Mouse (Mus musculus) neural tube, embryonic 13.5 days (tissue): Measurements from ENCODE around the gene Atp8b4. TPM values are rescaled to one million over a fixed set of nuclear protein-coding genes. Genes with fewer than 3 reads are reported as not detected.

Experiments
- ATAC-seq: fragments of 200-750 bp; cut with Nextera tagmentation; 2 replicates; pipeline ENCODE4 v1.8.0; 2017; ENCODE audit warnings: low read depth, mild to moderate bottlenecking, moderate TSS enrichment, moderate library complexity
- H3K27ac ChIP-seq: fragments of 300-500 bp; sonication (generic); replicated peaks from 2 replicates; pipeline ENCODE4 v1.5.1; 2015; ENCODE audit warnings: moderate library complexity, mild to moderate bottlenecking, inconsistent platforms
- H3K27me3 ChIP-seq: fragments of 300-500 bp; sonication (generic); 2 replicates; pipeline ENCODE4 v1.6.1; 2015; ENCODE audit warnings: mild to moderate bottlenecking, inconsistent platforms
- H3K36me3 ChIP-seq: fragments of 300-500 bp; sonication (generic); 2 replicates; pipeline ENCODE4 v1.6.1; 2015; ENCODE audit warnings: mild to moderate bottlenecking, inconsistent platforms
- H3K4me1 ChIP-seq: fragments of 300-500 bp; sonication (generic); replicated peaks from 2 replicates; pipeline ENCODE4 v1.6.1; 2015; ENCODE audit warnings: inconsistent platforms
- H3K4me2 ChIP-seq: fragments of 300-500 bp; sonication (generic); 2 replicates; pipeline ENCODE4 v1.6.1; 2015; ENCODE audit warnings: inconsistent platforms, mild to moderate bottlenecking, moderate library complexity
- H3K4me3 ChIP-seq: fragments of 300-500 bp; sonication (generic); 2 replicates; pipeline ENCODE4 v1.5.1; 2015; ENCODE audit warnings: mild to moderate bottlenecking, inconsistent platforms
- H3K9ac ChIP-seq: fragments of 300-500 bp; sonication (generic); 2 replicates; pipeline ENCODE4 v1.6.1; 2015; ENCODE audit warnings: moderate library complexity, mild to moderate bottlenecking, inconsistent platforms
- H3K9me3 ChIP-seq: fragments of 300-500 bp; sonication (generic); 2 replicates; pipeline ENCODE4 v1.6.1; 2016; ENCODE audit warnings: inconsistent platforms
- WGBS: fragments of 180-500 bp; shearing (Covaris S2); methylation state at CpG from one replicate; pipeline ENCODE4 v1.1.7; 2015; 5-methylcytosine and 5-hydroxymethylcytosine counted together
- polyA plus RNA-seq: library from polyadenylated mRNA; unstranded; fragments of >200 nt; fragmentation: Nextera tagmentation; extraction: Ambion mirVana; gene quantifications from 2 replicates; pipeline ENCODE4 v1.2.1, GENCODE M21; 2015

Gene Atp8b4
- polyA plus RNA-seq, 1 experiment from 2014 or later, result not detected

DNA sequence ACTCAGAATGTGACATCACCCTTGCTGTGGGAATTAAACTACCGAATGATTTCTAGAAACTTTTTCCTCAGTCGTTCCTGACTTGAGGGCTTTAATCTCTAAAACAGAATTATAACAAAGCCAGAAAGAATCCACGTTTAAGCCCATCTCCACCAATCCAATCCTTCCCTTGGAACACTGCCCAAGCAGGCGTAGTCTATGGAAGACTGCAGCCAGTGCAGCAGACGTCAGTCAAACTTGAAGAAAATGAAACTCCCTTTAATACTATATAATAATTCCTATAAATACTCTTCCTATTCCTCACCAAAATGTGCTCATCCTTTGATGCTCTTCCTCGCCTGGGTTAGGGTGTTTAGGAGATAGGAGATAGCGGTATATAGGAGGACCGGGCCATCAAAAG lies 7.2 kb downstream of the Atp8b4 start:
- Histone ChIP-seq H3K4me2 (no peak overlapping the region), H3K36me3 (no peaks in the 10 kb centered on the region), H3K27ac (no peak overlapping the region), H3K4me1 (peaks cover 12% of the 10 kb centered on the region), H3K9ac (no peak overlapping the region), H3K4me3 (no peak overlapping the region), H3K27me3 (no peaks in the 10 kb centered on the region), H3K9me3 (no peaks in the 10 kb centered on the region)
- ATAC-seq, result no peak
- WGBS, result 89% methylated on average over 8 of the region's 8 CpGs

DNA sequence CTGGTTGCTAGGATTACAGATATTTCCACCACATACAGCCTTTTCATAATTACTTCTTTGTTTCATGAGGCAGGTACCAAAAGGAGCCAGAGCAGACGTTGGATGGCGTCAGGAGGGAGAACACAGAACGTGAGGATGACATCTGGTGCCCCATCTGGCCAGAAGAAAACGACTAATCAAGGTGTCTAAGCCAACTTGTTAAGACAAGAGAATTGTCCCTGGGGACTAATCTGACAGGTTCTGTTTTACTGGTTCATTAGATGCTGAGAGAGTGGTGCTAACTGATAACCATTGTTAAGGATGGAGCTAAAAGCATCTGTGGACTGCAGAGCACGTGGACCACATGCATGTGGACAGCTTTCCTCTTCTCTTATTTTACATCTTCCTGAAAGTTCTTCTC lies 7.8 kb downstream of the Atp8b4 start:
- WGBS, result 25% methylated on average over 5 of the region's 5 CpGs
- no peak overlapping the region for H3K4me2 ChIP-seq
- no peak for ATAC-seq
- no peaks in the 10 kb centered on the region for H3K9me3 ChIP-seq
- peaks cover 12% of the 10 kb centered on the region for H3K4me1 ChIP-seq
- no peak overlapping the region for H3K4me3 ChIP-seq
- H3K9ac ChIP-seq, result no peak overlapping the region
- H3K36me3 ChIP-seq, result no peaks in the 10 kb centered on the region
- no peaks in the 10 kb centered on the region for H3K27me3 ChIP-seq
- H3K27ac ChIP-seq, result no peak overlapping the region

DNA sequence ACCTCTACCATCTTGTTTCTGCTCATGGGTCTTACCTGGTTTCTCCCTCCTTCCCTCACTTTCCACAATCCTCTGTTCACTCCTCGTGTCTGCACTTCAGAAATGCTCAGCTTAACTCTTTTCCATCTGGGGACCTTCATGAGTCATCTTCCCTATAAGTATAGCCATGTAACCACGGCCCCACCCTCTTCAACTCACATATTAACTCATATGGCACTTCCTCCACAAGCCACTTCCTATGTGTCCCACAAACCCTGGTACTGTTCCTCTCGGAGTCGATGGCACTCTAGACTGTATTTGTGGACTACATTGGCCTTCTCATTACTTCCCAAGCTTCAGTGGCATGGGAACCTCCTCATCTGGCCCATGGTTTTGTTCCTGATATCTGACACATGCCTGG lies 9.0 kb downstream of the Atp8b4 start:
- no peak overlapping the region for H3K9ac ChIP-seq
- H3K4me1 ChIP-seq, result peaks cover 12% of the 10 kb centered on the region
- no peak overlapping the region for H3K27ac ChIP-seq
- no peaks in the 10 kb centered on the region for H3K27me3 ChIP-seq
- ATAC-seq, result no peak
- H3K4me3 ChIP-seq, result no peak overlapping the region
- H3K9me3 ChIP-seq, result no peaks in the 10 kb centered on the region
- no peak overlapping the region for H3K4me2 ChIP-seq
- no peaks in the 10 kb centered on the region for H3K36me3 ChIP-seq
- WGBS, result 88% methylated on average over 4 of the region's 4 CpGs

DNA sequence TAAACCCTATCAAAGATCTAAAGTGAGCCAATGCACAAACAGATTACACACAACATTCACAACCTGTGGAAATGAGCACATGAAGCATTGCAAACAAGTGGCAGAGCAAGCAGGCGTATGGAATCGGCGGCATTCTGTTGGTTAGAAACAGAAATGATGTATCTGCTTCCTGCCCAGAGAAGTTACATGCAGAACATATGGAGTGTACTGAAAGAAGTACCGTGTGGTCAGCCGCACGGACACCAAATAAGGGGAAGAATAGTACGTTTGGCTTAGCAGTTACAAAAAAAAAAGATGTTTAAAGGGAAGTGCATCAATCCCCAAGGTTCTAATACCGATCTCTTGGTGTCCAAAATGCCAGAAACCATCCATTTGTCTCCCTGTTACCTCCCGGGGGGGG lies 9.9 kb downstream of the Atp8b4 start:
- H3K4me2 ChIP-seq, result no peak overlapping the region
- ATAC-seq, result no peak
- H3K4me1 ChIP-seq, result peaks cover 6% of the 10 kb centered on the region
- no peaks in the 10 kb centered on the region for H3K9me3 ChIP-seq
- no peak overlapping the region for H3K4me3 ChIP-seq
- 90% methylated on average over 9 of the region's 9 CpGs for WGBS
- H3K27me3 ChIP-seq, result no peaks in the 10 kb centered on the region
- no peaks in the 10 kb centered on the region for H3K36me3 ChIP-seq
- no peak overlapping the region for H3K9ac ChIP-seq
- no peak overlapping the region for H3K27ac ChIP-seq

DNA sequence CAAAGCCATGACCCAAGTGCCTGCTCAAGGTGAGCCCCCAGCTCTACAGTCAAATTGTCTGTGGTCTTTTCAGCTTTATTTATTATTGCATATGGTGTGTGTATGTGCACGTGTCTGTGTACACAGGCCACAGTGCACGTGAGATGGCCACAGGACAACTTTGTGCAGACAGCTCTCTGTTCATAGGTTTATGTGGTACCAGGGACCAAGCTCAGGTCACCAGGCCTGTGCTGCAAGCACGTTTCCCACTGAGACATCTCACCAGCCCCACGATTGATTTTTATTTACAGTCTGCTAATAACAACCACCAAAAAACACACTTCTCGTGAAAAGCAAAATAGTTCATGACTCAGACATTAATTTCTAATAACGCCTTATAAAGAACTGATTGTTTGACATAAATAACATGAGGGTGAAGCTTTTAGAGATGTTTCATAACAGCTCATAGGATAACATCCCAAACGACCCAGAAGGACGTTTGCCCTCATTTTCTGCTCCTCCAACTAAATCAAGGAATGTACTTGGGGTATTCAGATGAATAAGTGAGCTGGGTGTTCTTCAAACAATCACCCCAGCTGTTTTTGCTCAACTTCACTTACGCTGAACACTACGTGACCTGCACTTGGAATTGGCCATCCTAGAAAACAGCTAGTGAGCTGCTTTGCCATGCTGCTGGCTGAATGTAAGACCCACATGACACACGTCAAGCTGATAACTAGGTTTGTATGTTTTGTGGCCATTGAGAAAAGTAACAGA lies 15.0 kb downstream of the Atp8b4 start:
- no peak overlapping the region for H3K4me3 ChIP-seq
- no peaks in the 10 kb centered on the region for H3K9me3 ChIP-seq
- no peaks in the 10 kb centered on the region for H3K36me3 ChIP-seq
- H3K4me2 ChIP-seq, result no peak overlapping the region
- 89% methylated on average over 11 of the region's 11 CpGs for WGBS
- no peak overlapping the region for H3K9ac ChIP-seq
- H3K27me3 ChIP-seq, result no peaks in the 10 kb centered on the region
- no peaks in the 10 kb centered on the region for H3K4me1 ChIP-seq
- ATAC-seq, result no peak
- H3K27ac ChIP-seq, result no peak overlapping the region

DNA sequence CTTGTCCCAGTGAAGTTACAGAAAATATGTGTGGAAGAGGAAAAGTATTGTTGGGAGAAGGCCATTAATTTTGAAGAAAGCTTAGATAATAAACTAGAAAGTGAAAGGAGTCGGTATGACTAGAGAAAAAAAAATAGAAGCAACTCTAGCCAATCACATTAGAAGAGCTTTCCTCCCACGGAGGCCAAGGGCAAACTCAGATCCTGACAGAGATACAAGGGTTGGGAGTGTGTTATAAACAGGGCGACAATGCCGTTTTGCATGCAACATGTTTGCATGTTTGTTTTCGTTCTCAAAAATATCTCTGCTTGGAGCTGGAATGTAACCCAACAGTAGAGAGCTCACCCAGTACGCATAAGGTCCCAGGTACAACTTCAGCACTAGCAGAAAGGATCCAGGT lies 17.1 kb downstream of the Atp8b4 start:
- 88% methylated on average over 6 of the region's 6 CpGs for WGBS
- Histone ChIP-seq H3K9me3 (no peaks in the 10 kb centered on the region), H3K4me2 (no peak overlapping the region), H3K27me3 (no peaks in the 10 kb centered on the region), H3K4me3 (no peak overlapping the region), H3K4me1 (no peaks in the 10 kb centered on the region), H3K27ac (no peak overlapping the region), H3K36me3 (no peaks in the 10 kb centered on the region), H3K9ac (no peak overlapping the region)
- ATAC-seq, result no peak

DNA sequence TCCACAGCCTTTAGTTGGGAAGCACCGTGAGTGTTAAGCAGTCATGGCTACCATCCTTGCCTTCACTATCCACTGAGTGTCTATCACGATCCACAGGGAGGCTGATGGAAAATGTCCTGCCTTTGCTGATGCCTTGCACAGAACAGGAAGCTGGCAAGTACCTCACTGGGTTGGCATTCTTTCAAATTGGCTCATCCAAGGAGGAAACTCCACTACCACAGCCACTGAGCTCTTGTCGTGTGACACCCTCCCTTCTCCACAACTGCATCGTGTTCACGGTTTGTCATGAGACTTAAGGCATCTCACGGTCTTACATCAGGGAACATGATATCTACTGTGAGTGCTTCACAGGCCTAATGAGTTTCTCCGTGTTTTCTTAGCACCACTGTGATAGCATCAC lies 22.9 kb downstream of the Atp8b4 start:
- Histone ChIP-seq H3K4me2 (no peak overlapping the region), H3K4me3 (no peak overlapping the region), H3K4me1 (no peaks in the 10 kb centered on the region), H3K9me3 (no peaks in the 10 kb centered on the region), H3K9ac (no peak overlapping the region), H3K27me3 (no peaks in the 10 kb centered on the region), H3K27ac (no peak overlapping the region), H3K36me3 (no peaks in the 10 kb centered on the region)
- no peak for ATAC-seq
- WGBS, result 91% methylated on average over 7 of the region's 7 CpGs

DNA sequence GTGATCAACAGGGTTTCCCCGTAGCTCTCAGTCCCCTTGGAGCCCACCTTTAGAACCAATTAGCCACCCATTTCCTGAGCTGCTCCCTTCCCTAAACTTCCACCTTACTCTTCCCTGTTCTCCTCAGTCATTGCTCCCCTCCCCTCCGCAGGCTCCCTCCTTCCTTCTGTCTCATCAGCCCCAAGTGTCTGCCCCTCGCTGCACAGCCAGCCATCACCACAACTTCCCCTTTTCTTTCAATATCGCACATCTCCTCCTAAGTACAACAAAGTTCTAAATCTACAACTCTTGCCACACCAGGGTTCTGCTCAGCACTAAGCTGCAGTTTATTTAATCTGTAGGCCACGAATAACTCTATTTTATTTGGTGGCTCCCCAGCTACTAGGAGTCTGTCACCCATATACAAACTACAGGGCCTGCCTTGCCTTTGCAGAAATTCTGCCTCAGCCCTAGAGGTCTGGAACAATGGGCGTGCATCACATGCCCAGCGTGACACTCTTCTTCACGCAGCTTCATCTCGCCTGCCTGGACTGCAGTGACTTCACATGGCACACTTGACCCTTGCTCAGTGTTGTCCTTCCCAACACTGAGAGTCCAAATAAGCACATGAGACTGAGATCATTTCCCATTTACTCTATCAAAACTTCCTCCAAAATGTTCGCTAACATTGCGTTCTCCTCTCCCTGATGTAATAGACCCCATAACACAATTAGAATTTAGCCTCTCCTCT lies 24.6 kb downstream of the Atp8b4 start:
- Histone ChIP-seq H3K36me3 (no peaks in the 10 kb centered on the region), H3K9ac (no peak overlapping the region), H3K27ac (no peak overlapping the region), H3K4me2 (no peak overlapping the region), H3K27me3 (no peaks in the 10 kb centered on the region), H3K4me3 (no peak overlapping the region), H3K4me1 (no peaks in the 10 kb centered on the region), H3K9me3 (no peaks in the 10 kb centered on the region)
- WGBS, result 87% methylated on average over 11 of the region's 11 CpGs
- ATAC-seq, result no peak

DNA sequence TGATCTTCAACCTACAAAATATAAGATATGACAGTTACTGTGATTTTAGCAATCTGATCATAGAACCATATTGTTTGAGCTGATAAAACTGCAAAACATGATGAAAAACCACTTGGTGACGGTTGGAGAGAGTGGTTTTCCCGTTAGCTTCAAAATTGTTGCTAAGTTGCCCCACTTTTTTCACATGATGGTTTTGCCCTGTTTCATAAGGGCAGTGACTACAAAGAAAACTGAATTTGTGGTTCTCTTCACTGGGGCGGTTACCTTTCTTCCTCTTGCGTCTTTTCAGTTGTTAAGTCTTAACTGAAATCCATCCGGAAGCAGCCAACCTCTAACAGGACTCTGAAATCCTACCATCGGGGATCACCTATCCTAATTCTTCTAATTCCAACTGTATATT lies 26.5 kb downstream of the Atp8b4 start:
- H3K4me3 ChIP-seq, result no peak overlapping the region
- no peaks in the 10 kb centered on the region for H3K9me3 ChIP-seq
- 92% methylated on average over 6 of the region's 6 CpGs for WGBS
- H3K27me3 ChIP-seq, result no peaks in the 10 kb centered on the region
- no peak overlapping the region for H3K27ac ChIP-seq
- H3K36me3 ChIP-seq, result no peaks in the 10 kb centered on the region
- no peaks in the 10 kb centered on the region for H3K4me1 ChIP-seq
- no peak overlapping the region for H3K9ac ChIP-seq
- ATAC-seq, result no peak
- no peak overlapping the region for H3K4me2 ChIP-seq

DNA sequence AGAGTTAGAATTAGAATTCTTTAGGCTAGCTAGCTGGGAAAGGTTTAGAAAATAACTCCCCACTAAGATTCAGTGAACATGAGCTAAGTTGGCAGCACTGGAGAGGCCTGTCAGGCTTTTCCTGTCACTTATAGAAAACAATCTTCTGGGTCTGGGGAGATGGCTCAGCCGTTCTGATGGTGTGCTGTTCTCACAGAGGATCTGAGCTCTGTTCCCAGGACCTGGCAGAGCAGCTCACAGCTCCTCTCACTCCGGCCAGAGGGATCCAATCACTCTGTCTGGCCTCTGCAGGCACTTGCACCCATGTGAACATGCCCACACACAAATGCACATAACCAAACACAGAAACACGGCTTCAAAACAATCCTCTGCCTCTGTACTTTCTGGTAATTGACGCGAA lies 27.6 kb downstream of the Atp8b4 start:
- Histone ChIP-seq H3K27ac (no peak overlapping the region), H3K9ac (no peak overlapping the region), H3K4me1 (no peaks in the 10 kb centered on the region), H3K27me3 (no peaks in the 10 kb centered on the region), H3K4me3 (no peak overlapping the region), H3K4me2 (no peak overlapping the region), H3K36me3 (no peaks in the 10 kb centered on the region), H3K9me3 (no peaks in the 10 kb centered on the region)
- ATAC-seq, result no peak
- WGBS, result 80% methylated on average over 5 of the region's 5 CpGs

DNA sequence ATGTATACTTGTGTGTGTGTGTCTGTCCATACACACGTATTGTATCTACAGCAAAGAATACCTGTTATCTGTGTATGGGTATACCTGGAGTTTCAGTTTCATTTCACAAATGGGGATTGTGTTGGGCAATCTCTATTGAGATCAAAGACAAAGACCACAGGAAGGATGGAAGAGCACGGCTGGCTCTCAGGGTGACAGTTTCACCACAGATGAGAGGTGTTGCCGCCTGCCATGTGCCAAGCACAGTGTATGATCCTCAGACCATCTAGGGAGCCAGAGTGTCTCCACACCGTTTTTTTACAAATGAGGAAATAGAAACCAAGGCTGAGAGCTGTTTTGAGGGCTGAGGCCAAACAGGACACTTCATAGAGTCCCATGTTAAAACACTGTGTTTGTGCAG lies 32.7 kb downstream of the Atp8b4 start:
- Histone ChIP-seq H3K4me1 (no peaks in the 10 kb centered on the region), H3K9ac (no peak overlapping the region), H3K27ac (no peak overlapping the region), H3K4me2 (no peak overlapping the region), H3K9me3 (no peaks in the 10 kb centered on the region), H3K27me3 (no peaks in the 10 kb centered on the region), H3K36me3 (no peaks in the 10 kb centered on the region), H3K4me3 (no peak overlapping the region)
- ATAC-seq, result no peak
- 86% methylated on average over 4 of the region's 4 CpGs for WGBS

DNA sequence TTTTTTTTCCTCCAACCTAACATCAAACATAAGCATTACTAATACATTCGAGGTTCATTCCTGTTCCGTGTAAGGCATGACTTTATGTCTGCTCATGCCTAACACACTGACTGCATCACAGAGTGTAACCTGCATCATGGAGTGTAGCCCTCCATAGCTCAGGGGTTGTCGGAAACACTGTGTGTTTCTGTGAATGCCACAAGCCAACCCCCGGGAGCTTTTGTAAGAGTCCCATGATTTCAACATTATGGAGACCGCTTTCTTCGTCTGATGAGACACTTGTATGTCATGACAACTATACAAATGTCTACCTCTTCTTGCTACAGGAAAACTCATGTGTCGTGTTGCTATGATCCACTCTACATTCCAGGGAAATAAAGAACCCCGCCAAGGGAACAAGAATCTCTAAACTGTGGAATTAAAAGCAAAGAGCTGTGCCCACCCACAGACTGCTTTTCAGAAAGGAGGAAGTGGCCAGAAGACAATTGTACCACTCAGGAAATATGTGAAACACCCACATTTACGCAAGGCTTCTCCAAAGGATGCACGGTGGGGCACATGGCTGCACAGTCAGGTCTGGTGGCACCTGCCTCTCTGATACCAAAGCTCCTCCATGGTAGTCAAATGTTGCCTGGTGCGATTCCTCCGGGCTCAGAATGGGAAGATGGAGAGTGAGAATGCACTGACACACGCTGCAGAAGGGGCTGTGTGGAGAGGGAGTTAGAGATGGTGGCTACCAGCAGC lies 33.9 kb downstream of the Atp8b4 start:
- 84% methylated on average over 13 of the region's 13 CpGs for WGBS
- no peaks in the 10 kb centered on the region for H3K36me3 ChIP-seq
- no peaks in the 10 kb centered on the region for H3K27me3 ChIP-seq
- no peaks in the 10 kb centered on the region for H3K9me3 ChIP-seq
- no peak for ATAC-seq
- no peak overlapping the region for H3K27ac ChIP-seq
- H3K4me2 ChIP-seq, result no peak overlapping the region
- no peak overlapping the region for H3K9ac ChIP-seq
- H3K4me3 ChIP-seq, result no peak overlapping the region
- H3K4me1 ChIP-seq, result no peaks in the 10 kb centered on the region
